Mouse (Mus musculus): Measurements from ENCODE around the gene Plxnc1.

GRCm38 (mm10) chr10:94804909-94805220, 139.8 kb downstream of the Plxnc1 start:
- no peak for TF ChIP-seq CTCF (IDR thresholded peaks at IDR 0.05; ENCODE audit: low read depth, low read length)
- no peak for TF ChIP-seq POLR2A (IDR thresholded peaks at IDR 0.05; ENCODE audit: insufficient read depth, low read length)
